Mouse (Mus musculus) right cerebral cortex, postnatal 14 days (tissue): ENCODE data around the gene Alg1.
"Not testable (repeated sequence)": the region's sequence is repeated elsewhere in the genome, so short reads cannot be mapped to it uniquely, and the experiment has no call there.

Source experiments
- DNase-seq: peaks from one replicate; pipeline ENCODE4 v3.0.0; 2022

Gene Alg1

GRCm38 (mm10) chr16:5233418-5234313 is at the start of gene Alg1:
Gene Alg1, plus strand, starts transcription at chr16:5233621.
- peak; percentile 95 for DNase-seq

DNA sequence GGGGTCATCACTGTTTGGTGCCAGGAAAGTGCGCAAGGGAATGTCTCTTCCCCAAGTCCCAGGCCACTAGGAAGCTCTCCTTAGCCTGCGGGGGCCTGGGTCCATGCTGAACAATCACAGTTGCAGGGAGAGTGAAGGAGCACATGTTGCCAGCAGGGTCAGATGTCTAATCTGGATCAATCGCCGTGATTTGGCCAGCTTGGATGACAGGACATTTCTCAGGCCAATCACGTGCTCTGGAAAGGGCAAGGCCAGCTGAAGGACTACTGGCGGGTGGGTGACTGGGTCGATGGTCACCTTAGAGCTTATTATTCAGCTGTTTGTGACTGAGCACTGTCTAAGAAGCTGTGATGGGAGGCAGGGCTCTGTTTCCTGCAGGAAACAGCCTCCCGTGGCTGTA is 49.3 kb upstream of the Alg1 start:
- no peak for DNase-seq

GRCm38 (mm10) chr16:5184956-5185355 is 48.5 kb upstream of the Alg1 start:
- no peak for DNase-seq

- no peak for DNase-seq
These were observed 47.7 kb upstream of the Alg1 start for GRCm38 (mm10) chr16:5185691-5186090.

DNA sequence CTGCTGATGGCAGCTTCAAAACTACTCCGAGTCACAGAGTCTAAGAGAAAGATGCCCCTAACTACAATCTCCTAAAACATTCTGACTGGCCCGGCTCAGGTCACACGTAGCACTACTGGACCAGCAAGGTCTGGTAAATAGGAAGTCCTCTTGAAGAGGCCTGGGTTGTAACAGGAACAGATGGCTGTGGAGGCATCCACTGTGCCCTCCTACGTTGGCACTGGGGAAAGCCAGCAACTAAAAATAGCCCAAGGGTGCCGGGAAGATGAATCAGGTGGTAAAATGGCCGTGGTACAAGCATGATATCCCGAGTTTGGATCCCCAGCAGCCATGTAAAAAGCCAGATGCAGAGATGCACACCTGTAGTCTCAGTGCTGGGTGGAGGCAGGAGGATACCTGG is 47.2 kb upstream of the Alg1 start:
- DNase-seq = no peak

DNA sequence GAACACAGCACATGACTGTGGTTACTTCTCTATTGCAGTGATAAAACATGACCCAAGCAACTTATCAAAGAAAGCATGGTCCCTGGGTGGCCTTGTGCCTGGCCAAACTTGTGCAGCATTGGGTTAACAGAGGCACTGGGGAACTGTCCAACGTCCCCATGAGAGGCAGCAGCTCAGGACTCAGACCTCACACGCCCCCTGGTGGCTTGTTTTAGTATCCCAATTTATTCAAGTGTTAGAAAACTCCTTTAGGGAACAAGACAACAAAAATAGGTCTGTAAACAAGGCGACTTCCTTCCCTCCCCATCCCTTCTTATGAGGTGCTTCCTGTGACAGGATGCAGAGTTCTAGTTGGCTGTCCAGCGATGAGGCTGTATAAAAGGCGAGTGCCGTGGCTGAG is 38.3 kb upstream of the Alg1 start:
- peak; percentile 52 for DNase-seq

GRCm38 (mm10) chr16:5202681-5203080 is 30.7 kb upstream of the Alg1 start:
- peak; percentile 50 for DNase-seq

DNA sequence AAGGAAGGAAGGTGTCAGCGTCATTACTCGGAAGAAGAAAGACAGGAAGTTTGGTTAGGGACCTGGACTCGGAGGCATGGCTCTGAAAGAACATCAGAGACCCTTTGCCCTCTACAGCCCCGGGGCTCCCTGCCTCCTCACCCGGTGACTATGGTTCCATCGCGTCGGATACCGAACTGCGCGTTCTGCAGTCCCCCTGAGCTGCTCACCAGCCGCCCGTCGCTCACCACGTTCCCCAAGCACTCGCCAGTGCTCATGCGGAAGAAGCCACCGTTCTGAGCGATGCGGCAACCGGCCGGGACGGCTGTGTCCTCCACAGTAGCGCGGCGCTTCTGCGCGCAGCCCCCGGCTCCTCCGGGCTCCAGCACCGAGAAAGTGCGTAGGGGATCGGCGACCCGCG is 30.2 kb upstream of the Alg1 start:
- peak; percentile 22 for DNase-seq

DNA sequence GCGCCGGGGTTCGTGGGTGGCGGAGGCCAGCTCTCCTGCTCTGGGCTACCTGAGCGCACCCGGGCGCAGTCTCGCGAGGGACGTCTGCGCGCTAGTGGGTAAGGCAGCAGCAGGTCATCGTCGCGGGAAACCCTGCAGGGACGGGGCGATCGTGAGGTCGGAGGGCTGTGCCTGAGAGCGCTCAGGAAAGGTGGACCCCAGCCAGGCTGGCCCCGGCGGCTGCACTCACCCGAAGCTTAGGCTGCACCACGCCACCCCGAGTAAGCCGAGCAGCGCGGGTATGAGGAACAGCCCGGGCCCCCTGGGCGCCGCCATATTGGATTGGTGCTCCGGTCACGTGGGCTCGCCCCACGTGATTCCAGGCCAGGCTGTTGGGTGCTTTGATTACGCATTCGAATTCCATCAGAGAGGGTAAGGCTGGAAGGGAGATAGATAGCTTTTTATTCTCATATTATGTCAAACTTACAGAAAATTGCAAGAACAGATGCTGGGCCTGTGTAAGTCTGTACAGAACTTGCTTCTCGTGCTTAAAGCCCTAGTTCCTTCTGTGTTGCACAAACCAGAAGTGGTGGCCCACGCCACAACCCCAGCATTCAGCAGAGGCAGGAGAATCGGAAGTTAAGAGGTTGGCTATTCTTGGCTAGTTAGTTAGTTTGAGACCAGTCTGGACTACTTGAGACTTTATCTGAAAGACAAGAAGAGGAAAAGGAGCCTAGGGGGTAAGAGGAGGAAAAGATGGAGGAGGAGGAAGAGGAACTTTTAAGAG is 29.6 kb upstream of the Alg1 start, which contains the start of gene Nagpa:
TSS of gene Nagpa (minus strand) at position 345 of the 766 bp plus-strand sequence.
- DNase-seq = peak; percentile 84

- no peak for DNase-seq
These were observed 27.9 kb upstream of the Alg1 start for GRCm38 (mm10) chr16:5205431-5205970.

DNA sequence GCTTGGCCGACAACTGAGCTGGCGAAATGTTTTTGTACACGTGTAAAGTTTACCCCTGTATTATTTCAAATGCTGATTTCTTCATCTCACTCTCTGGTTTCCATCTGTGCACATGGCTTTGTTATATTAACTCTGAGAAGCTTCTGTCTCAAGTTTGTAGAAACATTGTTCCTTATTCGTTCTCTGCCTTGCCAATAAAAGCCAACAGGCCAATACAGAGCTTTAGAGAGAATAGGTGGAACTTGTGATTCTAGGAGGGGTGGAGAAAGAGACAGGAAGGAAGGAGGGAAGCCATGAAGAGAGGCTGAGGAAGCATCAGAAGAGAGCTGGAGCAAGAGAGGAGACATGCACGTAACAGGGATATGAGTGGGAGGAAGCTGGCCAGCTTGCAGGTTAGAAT is 27.4 kb upstream of the Alg1 start:
- DNase-seq = no peak

DNA sequence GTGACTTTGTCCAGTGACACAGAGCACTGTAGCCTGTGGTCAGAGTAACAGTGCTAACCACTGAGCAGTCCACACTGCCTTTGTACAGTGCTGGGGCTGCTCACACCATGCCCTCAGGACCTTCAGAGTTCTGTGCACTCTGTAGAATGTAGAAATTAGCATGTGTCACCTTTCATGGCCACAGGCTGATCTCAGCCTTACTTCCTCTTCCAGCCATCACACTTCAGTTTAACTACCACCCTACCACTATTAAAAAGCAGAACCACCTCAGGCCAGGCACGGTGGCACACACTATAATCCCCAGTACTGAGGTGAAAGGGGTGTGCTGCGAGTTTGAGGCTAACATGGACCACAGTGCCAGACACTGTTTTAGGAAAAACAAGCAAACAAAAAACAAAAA is 23.1 kb upstream of the Alg1 start:
- DNase-seq = no peak

GRCm38 (mm10) chr16:5212150-5212549 is 21.3 kb upstream of the Alg1 start:
- no peak for DNase-seq

DNA sequence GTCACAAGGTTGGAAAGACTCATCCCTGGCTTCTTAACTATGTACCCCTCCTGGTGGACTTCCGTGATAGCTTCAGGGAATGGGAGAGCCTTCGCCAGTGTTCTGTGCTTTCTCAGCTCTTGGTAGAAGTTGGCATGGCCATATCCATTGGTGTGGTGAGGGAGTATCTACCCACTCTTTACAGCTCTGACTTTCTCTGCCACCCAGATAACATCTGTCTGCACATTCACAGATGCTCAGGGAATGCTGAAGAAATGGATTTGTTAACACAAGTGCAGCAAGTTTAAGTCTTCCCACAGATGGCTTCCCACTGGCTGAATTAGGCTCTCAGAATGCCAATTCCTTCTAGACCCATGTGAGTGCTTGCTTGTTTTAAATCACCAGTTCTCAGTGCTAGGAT is 19.3 kb upstream of the Alg1 start:
- DNase-seq = no peak

GRCm38 (mm10) chr16:5216686-5217085 is 16.7 kb upstream of the Alg1 start:
- no peak for DNase-seq

- no peak for DNase-seq
These were observed 15.9 kb upstream of the Alg1 start for GRCm38 (mm10) chr16:5217341-5218133.

DNA sequence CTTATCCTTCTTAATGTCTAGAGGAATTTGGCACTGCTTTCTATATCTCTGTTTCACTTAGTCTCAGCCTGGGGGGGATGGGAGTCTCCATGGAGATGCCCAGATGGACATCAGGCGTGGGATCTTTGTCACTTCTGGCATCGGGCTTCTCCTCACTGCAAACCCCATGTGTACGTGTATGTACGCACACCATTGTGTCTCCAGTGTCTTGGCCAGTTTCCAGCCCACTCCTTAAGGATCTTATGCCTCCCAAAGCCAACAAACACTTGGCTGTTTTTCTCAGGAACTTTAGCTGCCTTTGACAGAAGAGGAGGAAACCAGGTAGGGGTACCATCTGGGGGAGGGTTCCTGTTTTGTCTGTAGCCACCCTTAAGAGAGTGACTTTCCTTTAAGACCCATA is 12.0 kb upstream of the Alg1 start:
- DNase-seq = no peak

- no peak for DNase-seq
These were observed 11.3 kb upstream of the Alg1 start, which contains the start of gene AU021092 for GRCm38 (mm10) chr16:5222140-5222539. Gene AU021092, minus strand, starts transcription at chr16:5222299.

GRCm38 (mm10) chr16:5226534-5226933 is 6.9 kb upstream of the Alg1 start:
- DNase-seq = not testable (repeated sequence)

DNA sequence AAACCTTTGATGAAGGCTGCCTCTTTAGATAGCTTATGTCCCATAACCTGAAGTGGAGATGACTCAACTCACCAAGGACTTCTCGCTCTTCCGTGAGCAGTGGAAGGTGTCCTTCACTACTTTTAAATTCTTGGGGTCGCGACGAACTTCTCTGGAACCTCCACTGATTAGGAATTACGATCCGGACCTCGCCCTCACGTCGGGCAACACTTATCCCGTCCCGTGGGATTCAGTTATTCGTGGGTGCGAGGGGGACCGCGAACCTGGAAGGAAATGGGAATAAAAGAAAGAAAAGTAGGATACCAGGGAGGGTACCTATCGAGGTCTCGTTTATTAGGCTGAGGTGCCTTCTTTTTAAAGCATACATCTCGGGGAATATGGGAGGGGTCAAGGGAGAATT is 5.9 kb upstream of the Alg1 start:
- not testable (repeated sequence) for DNase-seq

GRCm38 (mm10) chr16:5228103-5228502 is 5.3 kb upstream of the Alg1 start:
- not testable (repeated sequence) for DNase-seq

DNA sequence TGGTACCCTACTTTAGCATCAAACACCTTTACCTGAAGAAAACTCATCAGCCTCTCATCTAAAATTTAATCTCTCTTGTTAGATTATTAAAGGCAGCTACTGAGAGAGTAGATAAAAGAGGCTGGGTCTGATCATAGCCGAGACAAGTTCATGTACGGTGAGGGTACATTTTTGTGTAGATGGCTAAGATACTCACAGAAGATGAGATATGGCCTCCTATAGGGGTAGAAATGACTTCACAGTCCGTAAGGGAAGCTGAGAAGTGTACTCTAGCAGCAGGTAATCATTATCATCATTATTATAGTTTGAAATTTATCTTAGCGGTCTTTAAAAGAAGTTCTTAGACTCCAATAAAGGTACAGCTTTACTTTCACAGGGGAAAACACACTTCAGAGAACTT is 439 bp upstream of the Alg1 start:
- DNase-seq = no peak

DNA sequence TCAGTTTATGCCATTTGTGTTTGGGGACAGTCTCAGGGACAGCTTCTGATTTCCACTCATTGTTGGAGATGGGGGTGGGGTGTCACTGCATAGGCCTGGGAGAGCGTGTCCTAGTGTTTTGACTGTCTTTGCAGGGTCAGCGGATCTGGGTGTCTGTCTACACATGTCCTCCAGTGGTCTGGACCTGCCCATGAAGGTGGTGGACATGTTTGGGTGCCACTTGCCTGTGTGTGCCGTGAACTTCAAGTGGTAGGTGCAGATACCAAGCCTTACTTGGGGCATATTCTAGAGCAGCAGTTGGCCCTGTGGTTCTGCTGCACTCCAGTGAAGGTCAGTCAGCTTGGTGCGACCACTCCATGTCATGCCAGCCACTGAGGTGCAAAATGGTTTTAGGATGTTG is 8.9 kb downstream of the Alg1 start:
- DNase-seq = no peak
